Mouse (Mus musculus) neural tube, embryonic 14.5 days (tissue): Measurements from ENCODE around the gene Slc4a2. TPM values are rescaled to one million over a fixed set of nuclear protein-coding genes. Genes with fewer than 3 reads are reported as not detected.

Source experiments
- ATAC-seq: fragments of 200-750 bp; cut with Nextera tagmentation; 2 replicates; pipeline ENCODE4 v1.8.0; 2017; ENCODE audit warnings: low read depth, mild to moderate bottlenecking, moderate TSS enrichment, moderate library complexity
- H3K27ac ChIP-seq: fragments of 300-500 bp; sonication (generic); 2 replicates; pipeline ENCODE4 v1.5.1; 2014; ENCODE audit warnings: low read depth, mild to moderate bottlenecking, control low read depth, low read length, moderate library complexity, mixed read lengths
- H3K27me3 ChIP-seq: fragments of 300-500 bp; sonication (generic); 2 replicates; pipeline ENCODE4 v1.6.1; 2014; ENCODE audit warnings: low read length; ENCODE audit not compliant: control insufficient read depth, insufficient read depth
- H3K36me3 ChIP-seq: fragments of 300-500 bp; sonication (generic); 2 replicates; pipeline ENCODE4 v1.6.1; 2014; ENCODE audit warnings: low read length, mixed read lengths; ENCODE audit not compliant: control insufficient read depth, insufficient read depth
- H3K4me1 ChIP-seq: fragments of 300-500 bp; sonication (generic); 2 replicates; pipeline ENCODE4 v1.6.1; 2014; ENCODE audit warnings: low read length; ENCODE audit not compliant: control insufficient read depth, insufficient read depth
- H3K4me2 ChIP-seq: fragments of 300-500 bp; sonication (generic); 2 replicates; pipeline ENCODE4 v1.6.1; 2014; ENCODE audit warnings: mild to moderate bottlenecking, low read depth, low read length, control low read depth
- H3K4me3 ChIP-seq: fragments of 300-500 bp; sonication (generic); 2 replicates; pipeline ENCODE4 v1.5.1; 2014; ENCODE audit warnings: low read depth, low read length, control low read depth, mixed read lengths
- H3K9ac ChIP-seq: fragments of 300-500 bp; sonication (generic); replicated peaks from 2 replicates; pipeline ENCODE4 v1.6.1; 2014; ENCODE audit warnings: low read depth, mild to moderate bottlenecking, control low read depth, low read length, mixed read lengths
- H3K9me3 ChIP-seq: fragments of 300-500 bp; sonication (generic); 2 replicates; pipeline ENCODE4 v1.6.1; 2016; ENCODE audit warnings: low read length; ENCODE audit not compliant: control insufficient read depth
- WGBS: fragments of 180-500 bp; shearing (Covaris S2); extraction: QIAGEN DNeasy Blood & Tissue Kit; methylation state at CpG from one replicate; pipeline ENCODE4 v1.1.7; 2014; 5-methylcytosine and 5-hydroxymethylcytosine counted together
- polyA plus RNA-seq: library from polyadenylated mRNA; unstranded; fragments of >200 nt; fragmentation: Nextera tagmentation; extraction: Ambion mirVana; gene quantifications from 2 replicates; pipeline ENCODE4 v1.2.1, GENCODE M21; 2014

Gene Slc4a2
- polyA plus RNA-seq, 1 experiment from 2014 or later = 11.2 TPM

- Histone ChIP-seq H3K9me3 (no peaks in the 10 kb centered on the region), H3K27me3 (no peaks in the 10 kb centered on the region), H3K4me1 (peaks cover 20% of the 10 kb centered on the region; the same call in 1 of the 2 replicates), H3K9ac (no peak overlapping the region), H3K36me3 (peaks cover 18% of the 10 kb centered on the region; the same call in 1 of the 2 replicates), H3K4me2 (no peak overlapping the region), H3K4me3 (no peak overlapping the region), H3K27ac (no peak overlapping the region)
- WGBS = 8% methylated on average over 15 of the region's 15 CpGs
- no peak for ATAC-seq
These were observed 4.4 kb downstream of the Slc4a2 start for GRCm38 (mm10) chr5:24427981-24428402.

DNA sequence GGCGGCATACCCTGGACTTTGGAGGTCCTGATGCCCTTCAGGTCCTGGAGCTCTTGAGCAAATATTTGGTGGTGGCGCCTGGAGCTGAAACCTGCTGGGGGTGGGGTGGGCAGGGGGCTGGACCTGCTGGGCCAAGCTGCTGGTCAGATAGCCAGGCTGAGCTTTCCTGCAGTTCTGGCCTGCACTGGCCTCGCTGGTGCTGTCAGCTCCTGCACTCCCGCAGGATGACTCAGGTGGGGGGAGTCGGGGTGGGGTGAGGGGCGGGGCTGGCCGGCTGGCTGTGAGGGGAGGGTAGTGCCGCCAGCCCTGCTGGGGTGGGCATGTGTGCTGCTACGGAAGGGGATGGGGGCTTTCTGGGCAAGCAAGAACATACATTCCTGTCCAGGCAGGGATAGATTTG lies 5.0 kb downstream of the Slc4a2 start:
- Histone ChIP-seq H3K9me3 (no peaks in the 10 kb centered on the region), H3K4me2 (no peak overlapping the region), H3K4me3 (no peak overlapping the region), H3K27ac (no peak overlapping the region), H3K36me3 (peaks cover 18% of the 10 kb centered on the region; the same call in 1 of the 2 replicates), H3K9ac (no peak overlapping the region), H3K4me1 (peaks cover 19% of the 10 kb centered on the region; the same call in 1 of the 2 replicates), H3K27me3 (no peaks in the 10 kb centered on the region)
- no peak for ATAC-seq
- 19% methylated on average over 9 of the region's 9 CpGs for WGBS

- Histone ChIP-seq H3K4me3 (no peak overlapping the region), H3K27me3 (no peaks in the 10 kb centered on the region), H3K4me1 (no peaks in the 10 kb centered on the region), H3K4me2 (no peak overlapping the region), H3K9ac (no peak overlapping the region), H3K27ac (no peak overlapping the region), H3K9me3 (no peaks in the 10 kb centered on the region), H3K36me3 (peaks cover 22% of the 10 kb centered on the region)
- 91% methylated on average over 8 of the region's 8 CpGs for WGBS
- ATAC-seq = no peak
These were observed 10.4 kb downstream of the Slc4a2 start for GRCm38 (mm10) chr5:24433993-24434392.

DNA sequence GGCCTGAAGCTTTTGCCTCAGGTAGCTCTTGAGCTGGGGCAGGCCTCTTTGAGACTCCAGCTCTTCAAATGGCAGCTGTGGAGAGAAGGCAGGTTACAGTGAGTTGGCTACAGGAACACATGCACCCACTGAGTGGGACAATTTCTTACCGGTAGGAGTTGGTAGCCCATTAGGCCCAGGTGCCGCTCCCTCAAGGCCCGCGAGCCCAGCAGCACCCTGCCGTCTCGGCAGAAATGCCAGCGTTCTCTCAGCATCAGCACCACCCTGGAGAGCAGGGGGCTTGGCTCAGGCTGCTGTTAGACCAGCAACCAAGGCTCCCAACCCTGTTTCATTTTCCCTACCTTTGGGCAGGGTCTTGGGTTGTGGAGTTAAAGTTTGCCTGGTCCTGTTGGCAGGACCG lies 17.6 kb downstream of the Slc4a2 start:
- ATAC-seq = no peak
- H3K4me1 ChIP-seq = peaks cover 15% of the 10 kb centered on the region
- H3K36me3 ChIP-seq = peaks cover 15% of the 10 kb centered on the region
- H3K27me3 ChIP-seq = no peaks in the 10 kb centered on the region
- no peak overlapping the region for H3K27ac ChIP-seq
- H3K4me2 ChIP-seq = no peak overlapping the region
- H3K4me3 ChIP-seq = no peak overlapping the region
- 95% methylated on average over 8 of the region's 8 CpGs for WGBS
- no peak overlapping the region for H3K9ac ChIP-seq
- H3K9me3 ChIP-seq = no peaks in the 10 kb centered on the region

- Histone ChIP-seq H3K36me3 (peaks cover 15% of the 10 kb centered on the region), H3K9ac (no peak overlapping the region), H3K27me3 (no peaks in the 10 kb centered on the region), H3K4me3 (no peak overlapping the region), H3K27ac (no peak overlapping the region), H3K4me2 (no peak overlapping the region), H3K4me1 (peaks cover 15% of the 10 kb centered on the region), H3K9me3 (no peaks in the 10 kb centered on the region)
- WGBS = 86% methylated on average over 9 of the region's 9 CpGs
- ATAC-seq = no peak
These were observed 18.4 kb downstream of the Slc4a2 start for GRCm38 (mm10) chr5:24442029-24442428.

DNA sequence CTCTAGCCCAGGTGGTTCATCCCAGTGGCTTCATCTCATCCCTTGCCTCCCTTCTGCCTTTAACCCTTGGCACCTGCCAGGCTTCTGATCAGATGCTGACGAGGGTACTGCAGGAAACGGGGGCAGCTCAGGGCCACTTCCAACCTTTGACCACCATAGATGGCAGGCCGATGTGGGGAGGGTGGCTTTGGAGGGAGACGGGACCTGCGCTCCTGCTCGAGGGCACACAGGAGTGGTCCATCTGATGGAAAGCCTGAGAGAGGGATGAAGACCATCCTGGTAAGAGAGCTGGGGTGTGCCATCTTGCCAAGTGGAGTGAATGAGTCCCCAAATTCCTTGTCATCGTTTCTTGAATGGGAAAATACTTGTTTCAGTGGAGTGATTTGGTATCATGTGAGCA lies 19.6 kb downstream of the Slc4a2 start:
- Histone ChIP-seq H3K27ac (no peak overlapping the region), H3K4me2 (no peak overlapping the region), H3K9ac (no peak overlapping the region), H3K9me3 (no peaks in the 10 kb centered on the region), H3K27me3 (no peaks in the 10 kb centered on the region; the same call in 1 of the 2 replicates), H3K36me3 (peaks cover 15% of the 10 kb centered on the region), H3K4me1 (peaks cover 19% of the 10 kb centered on the region), H3K4me3 (no peak overlapping the region)
- WGBS = 95% methylated on average over 7 of the region's 7 CpGs
- no peak for ATAC-seq

DNA sequence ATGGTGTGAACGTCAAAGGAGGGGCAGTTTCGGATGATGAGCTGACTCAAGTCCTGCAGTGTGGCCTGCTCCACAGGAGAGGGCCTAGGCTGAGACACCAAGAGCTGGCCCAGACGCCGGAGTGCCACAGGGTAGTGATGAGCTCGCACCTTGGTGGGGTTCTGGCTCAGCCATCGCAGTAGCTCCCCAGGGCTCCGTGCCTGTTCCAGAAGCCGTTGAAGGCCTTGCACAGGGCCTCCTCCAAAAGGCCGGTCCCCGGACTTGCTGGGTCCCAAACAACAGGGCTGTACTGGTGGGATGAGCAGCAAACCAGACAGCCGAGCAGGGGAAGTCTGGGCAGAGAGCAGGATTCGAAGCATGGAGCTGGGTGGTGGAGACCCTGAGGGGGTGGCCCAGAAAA lies 20.3 kb downstream of the Slc4a2 start:
- H3K27ac ChIP-seq = no peak overlapping the region
- H3K4me3 ChIP-seq = peak overlapping the region; percentile 89
- no peaks in the 10 kb centered on the region for H3K9me3 ChIP-seq
- ATAC-seq = no peak
- peaks cover 19% of the 10 kb centered on the region for H3K4me1 ChIP-seq
- peak overlapping the region; percentile 89 for H3K4me2 ChIP-seq
- WGBS = 89% methylated on average over 12 of the region's 12 CpGs
- peaks cover 11% of the 10 kb centered on the region for H3K36me3 ChIP-seq
- no peaks in the 10 kb centered on the region; the same call in 1 of the 2 replicates for H3K27me3 ChIP-seq
- peak overlapping the region; percentile 91; the same call in 1 of the 2 replicates for H3K9ac ChIP-seq

- peak within 1 kb of the TSS; percentile 91 for H3K9ac ChIP-seq
- H3K27ac ChIP-seq = peak within 1 kb of the TSS; percentile 88
- H3K9me3 ChIP-seq = no peaks in the 10 kb centered on the region
- H3K4me2 ChIP-seq = peak within 1 kb of the TSS; percentile 89
- under 1% methylated on average over 58 of the region's 60 CpGs for WGBS
- H3K36me3 ChIP-seq = peaks cover 7% of the 10 kb centered on the region; the same call in 1 of the 2 replicates
- peak within 1 kb of the TSS; percentile 89 for H3K4me3 ChIP-seq
- H3K27me3 ChIP-seq = no peaks in the 10 kb centered on the region; the same call in 1 of the 2 replicates
- peaks cover 19% of the 10 kb centered on the region for H3K4me1 ChIP-seq
- ATAC-seq = peak; percentile 78
These were observed 21.2 kb downstream of the Slc4a2 start, which contains the start of gene Fastk for GRCm38 (mm10) chr5:24444746-24445427. TSS of gene Fastk (minus strand) at chr5:24445287.

DNA sequence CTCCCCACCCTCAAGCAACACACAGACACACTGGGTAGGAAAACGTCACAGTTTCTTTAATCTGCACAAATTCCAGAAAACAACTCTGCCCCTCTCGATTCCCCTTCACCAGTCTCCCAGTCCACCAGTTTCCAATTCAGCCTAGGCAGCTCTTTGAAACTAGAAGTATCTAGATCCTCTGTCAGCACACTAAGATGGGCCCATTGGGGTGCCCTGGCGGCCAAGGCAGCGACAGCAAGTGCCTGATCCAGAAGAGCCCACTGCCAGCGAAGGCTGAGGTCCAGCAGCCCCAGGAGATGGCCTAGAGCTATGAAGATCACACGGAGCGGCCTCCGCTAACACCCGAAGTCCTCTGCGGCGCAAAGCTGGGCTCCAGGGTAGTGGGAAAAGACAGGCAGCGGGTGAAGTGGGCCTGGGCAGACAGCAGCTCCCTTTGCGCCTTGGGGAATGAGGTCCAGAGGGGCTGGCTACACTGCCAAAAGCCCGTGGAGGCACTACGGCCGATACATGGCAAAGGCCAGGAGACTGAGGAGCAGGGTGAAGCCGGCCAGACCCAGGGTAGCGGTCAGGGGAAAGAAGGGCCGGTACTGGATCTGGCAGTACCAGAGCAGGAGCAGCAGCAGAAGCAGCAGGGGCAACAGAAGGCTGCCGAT lies 21.9 kb downstream of the Slc4a2 start:
- 0 out of 2 replicates have a peak, but pooled peaks have one; percentile 1 for ATAC-seq
- H3K27me3 ChIP-seq = no peaks in the 10 kb centered on the region; the same call in 1 of the 2 replicates
- peaks cover 19% of the 10 kb centered on the region for H3K4me1 ChIP-seq
- H3K4me3 ChIP-seq = peak overlapping the region; percentile 89
- H3K9me3 ChIP-seq = no peaks in the 10 kb centered on the region
- peaks cover 2% of the 10 kb centered on the region; the same call in 1 of the 2 replicates for H3K36me3 ChIP-seq
- 61% methylated on average over 20 of the region's 20 CpGs for WGBS
- H3K4me2 ChIP-seq = peak overlapping the region; percentile 89
- H3K9ac ChIP-seq = peak overlapping the region; percentile 91
- peak overlapping the region; percentile 88 for H3K27ac ChIP-seq
